Mouse (Mus musculus): ENCODE data around the gene Ccnjl.

Ccnjl gene

DNA sequence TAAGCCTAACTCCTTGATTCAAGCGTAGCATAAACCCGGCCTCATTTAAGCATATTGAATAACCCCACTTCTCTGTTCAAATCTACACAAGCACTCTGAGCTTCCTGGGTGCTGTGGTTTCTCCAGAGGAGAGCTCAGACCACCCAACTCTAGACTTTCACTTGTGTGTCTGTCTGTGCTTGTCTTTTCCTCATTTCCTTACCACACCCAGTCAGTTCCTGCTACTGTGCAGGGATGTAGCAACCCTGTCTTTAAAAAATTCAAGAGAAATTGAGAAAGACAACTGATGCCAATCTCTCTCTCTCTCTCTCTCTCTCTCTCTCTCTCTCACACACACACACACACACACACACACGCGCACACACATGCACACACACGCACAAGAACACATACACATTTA is 18.7 kb upstream of the Ccnjl start:
- no peak for TF ChIP-seq GATA4 (IDR thresholded peaks at IDR 0.05; ENCODE audit: insufficient replicate concordance, low read length)

DNA sequence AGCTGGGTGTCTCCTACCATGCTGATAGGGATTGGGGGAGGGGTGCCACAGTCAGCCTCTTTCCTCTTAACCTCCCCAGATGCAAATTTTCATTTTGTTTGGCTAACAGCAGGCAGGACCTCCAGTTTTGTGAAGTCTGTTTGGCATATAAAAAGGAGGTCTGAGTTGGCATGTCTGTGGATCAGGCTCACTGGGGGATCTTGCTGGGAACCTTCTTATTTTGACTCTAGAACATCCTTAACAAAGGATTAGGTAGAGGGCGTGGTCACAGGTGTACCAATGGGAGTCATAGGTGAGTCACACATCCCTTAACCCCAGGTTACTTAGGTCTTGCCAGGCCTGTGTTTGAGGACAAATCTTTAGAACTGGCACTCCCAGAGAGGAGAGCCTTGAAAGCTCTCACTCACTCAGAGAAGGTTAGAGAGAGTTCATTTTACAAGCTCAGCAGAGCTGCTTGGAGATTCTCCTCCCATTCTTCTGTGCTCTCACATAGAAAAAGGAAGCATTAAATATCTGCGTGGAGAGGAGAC is 15.9 kb upstream of the Ccnjl start:
- no peak for TF ChIP-seq GATA4 (IDR thresholded peaks at IDR 0.05; ENCODE audit: insufficient replicate concordance, low read length)

DNA sequence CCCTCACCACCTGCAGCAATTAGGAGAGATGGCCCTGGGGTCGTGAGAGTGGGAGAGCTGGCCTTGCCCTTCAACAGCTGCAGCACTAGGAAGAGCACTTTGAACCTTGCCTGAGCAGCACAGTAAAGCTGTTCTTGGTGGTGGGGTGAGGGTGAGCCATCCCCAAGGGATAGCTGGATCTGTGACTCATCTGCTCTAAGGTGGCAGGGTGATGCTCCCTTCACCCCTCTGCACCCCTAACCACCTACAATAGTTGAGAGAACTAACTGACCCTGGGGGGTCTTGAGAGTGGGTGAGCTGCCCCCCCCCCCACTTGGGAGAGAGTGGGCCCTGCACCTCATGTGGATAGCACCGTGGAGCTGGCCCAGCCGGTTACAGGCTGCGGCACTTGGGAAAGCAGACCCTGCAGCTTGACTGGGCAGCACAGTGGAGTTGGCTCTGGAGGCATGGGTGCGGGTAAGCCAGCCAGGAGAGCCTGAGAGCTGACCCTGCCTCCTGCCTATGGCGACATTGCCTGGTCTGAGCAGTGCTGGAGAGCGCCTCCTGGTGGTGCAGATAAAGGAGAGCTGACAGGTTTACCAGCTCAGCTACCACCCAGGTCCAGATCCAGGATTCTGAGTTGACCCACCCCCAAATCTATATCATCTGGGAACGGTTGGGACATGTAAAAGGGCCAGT is 12.1 kb upstream of the Ccnjl start:
- no peak for TF ChIP-seq GATA4 (IDR thresholded peaks at IDR 0.05; ENCODE audit: insufficient replicate concordance, low read length)

DNA sequence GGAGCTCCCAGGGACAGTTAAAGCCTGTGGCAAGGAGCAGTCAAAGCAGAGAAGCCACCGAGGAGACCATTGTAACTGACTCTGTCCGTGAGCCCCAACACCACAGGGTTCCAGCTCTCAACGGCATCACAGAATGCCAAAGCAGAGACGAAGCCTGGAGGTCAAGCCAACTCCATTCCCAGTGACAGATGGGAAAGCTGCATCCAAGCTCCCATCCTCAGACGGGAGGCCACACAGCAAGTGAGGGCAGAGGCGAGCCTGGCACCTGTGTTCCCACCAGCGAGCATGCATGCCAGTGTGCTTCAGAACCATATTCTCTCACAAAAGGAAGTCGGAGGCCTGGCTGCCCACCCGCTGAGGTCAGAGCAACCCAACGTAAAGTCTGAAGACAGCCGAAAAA is 10.9 kb upstream of the Ccnjl start:
- TF ChIP-seq GATA4 (IDR thresholded peaks at IDR 0.05; ENCODE audit: insufficient replicate concordance, low read length): no peak

GRCm38 (mm10) chr11:43518086-43518485 is 10.5 kb upstream of the Ccnjl start:
- no peak for TF ChIP-seq GATA4 (IDR thresholded peaks at IDR 0.05; ENCODE audit: insufficient replicate concordance, low read length)

DNA sequence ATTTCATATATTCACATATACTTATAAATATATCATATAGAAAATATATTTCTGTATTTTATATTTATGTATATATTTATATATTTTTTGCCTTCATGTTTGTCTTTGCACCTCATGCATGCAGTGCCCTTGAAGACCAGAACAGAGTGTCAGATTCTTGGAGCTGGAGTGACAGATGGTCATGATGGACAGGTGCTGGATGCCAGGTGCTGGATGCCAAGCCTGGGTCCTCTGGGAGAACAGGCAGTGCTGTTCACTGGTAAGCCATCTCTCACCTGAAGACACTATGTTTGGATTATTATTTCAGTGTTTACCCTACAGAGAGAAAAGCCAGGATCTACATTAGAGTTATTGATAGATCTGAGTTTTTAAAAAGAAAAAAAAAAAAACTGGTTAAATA is 9.8 kb upstream of the Ccnjl start:
- TF ChIP-seq GATA4 (IDR thresholded peaks at IDR 0.05; ENCODE audit: insufficient replicate concordance, low read length): no peak

- TF ChIP-seq GATA4 (IDR thresholded peaks at IDR 0.05; ENCODE audit: insufficient replicate concordance, low read length): no peak
Measured at GRCm38 (mm10) chr11:43520521-43520920, 8.1 kb upstream of the Ccnjl start.

- TF ChIP-seq GATA4 (IDR thresholded peaks at IDR 0.05; ENCODE audit: insufficient replicate concordance, low read length): no peak
Measured at GRCm38 (mm10) chr11:43528078-43528682, 404 bp upstream of the Ccnjl start.

GRCm38 (mm10) chr11:43530043-43530442 is 1.5 kb downstream of the Ccnjl start:
- TF ChIP-seq GATA4 (IDR thresholded peaks at IDR 0.05; ENCODE audit: insufficient replicate concordance, low read length): no peak

- no peak for TF ChIP-seq GATA4 (IDR thresholded peaks at IDR 0.05; ENCODE audit: insufficient replicate concordance, low read length)
Measured at GRCm38 (mm10) chr11:43531619-43532018, 3.0 kb downstream of the Ccnjl start.

DNA sequence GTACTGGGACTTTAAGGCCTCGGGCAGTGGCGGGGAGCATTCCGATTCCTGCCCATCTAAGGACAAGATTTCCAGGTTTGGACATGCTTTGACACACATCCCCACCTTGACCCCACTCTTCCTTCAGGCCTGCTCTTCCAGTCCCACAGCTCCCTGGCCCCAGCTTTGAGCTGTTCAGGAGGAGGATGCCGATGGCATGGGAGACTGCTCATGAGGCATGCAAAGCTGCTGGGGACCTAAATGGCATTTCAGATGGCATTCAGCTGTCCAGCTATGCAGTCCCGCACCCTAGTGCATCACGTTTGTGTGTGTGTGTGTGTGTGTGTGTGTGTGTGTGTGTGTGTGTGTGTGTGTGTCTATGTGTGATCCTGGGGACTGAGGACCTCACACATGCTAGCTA is 8.5 kb downstream of the Ccnjl start:
- TF ChIP-seq GATA4 (IDR thresholded peaks at IDR 0.05; ENCODE audit: insufficient replicate concordance, low read length): no peak

DNA sequence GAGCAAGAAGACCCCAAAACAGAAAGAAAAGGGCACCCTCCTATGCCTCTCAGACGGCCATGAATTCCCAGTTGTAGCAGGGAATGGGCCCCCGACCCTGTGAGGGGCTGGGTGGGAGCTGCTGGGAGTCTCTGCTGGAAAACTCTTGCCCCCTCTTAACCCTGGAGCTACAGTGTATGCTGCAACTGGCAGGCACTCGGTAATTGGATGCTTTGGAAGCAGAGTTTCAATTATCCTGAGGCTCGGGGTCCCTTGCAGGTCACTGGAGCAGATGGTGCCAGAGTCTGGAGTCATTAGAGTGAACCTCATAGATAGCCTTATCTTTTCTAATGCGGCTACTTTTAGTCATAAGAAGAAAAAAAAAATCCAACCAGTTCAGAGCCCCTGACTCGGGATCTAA is 11.3 kb downstream of the Ccnjl start:
- TF ChIP-seq GATA4 (IDR thresholded peaks at IDR 0.05; ENCODE audit: insufficient replicate concordance, low read length): no peak

DNA sequence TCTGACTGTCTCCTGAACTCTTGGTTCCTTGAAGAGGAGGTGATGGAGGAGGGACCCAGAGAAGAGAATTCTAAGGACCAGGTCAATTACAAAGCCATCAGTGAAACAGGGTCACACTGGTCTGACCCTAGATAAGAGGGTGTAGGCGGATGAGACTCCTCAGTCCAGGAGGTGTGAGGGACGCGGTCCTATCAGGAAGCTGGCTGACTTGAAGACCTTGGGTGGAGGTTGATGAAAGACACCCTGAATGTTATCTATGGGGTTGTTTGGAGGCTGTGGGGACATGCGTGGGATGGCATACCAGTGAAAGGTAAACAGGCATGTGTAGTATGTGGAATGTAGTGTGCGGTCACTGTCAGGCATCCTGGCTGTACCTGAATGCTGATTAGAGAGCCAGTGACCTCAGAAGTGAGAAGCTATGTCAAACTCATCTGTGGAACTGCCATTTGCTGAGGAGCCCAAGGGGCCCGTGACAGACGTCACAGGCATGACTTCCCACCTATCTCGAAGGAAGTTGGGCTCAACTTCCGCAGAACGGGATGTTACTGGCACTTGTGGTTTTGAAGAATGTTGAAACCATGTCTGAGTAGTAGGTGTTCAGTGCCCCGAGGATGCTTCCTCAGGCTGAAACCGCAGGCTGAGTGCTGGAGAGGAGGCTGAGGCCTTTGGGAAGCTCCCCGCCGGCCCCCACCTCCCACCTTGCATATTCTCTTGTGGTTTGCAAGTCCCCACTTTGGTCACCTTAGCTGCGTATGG is 15.3 kb downstream of the Ccnjl start:
- no peak for TF ChIP-seq GATA4 (IDR thresholded peaks at IDR 0.05; ENCODE audit: insufficient replicate concordance, low read length)

GRCm38 (mm10) chr11:43544819-43545218 is 16.2 kb downstream of the Ccnjl start:
- TF ChIP-seq GATA4 (IDR thresholded peaks at IDR 0.05; ENCODE audit: insufficient replicate concordance, low read length): no peak

- no peak for TF ChIP-seq GATA4 (IDR thresholded peaks at IDR 0.05; ENCODE audit: insufficient replicate concordance, low read length)
Measured at GRCm38 (mm10) chr11:43545873-43546475, 17.4 kb downstream of the Ccnjl start.

GRCm38 (mm10) chr11:43546678-43547077 is 18.1 kb downstream of the Ccnjl start:
- TF ChIP-seq GATA4 (IDR thresholded peaks at IDR 0.05; ENCODE audit: insufficient replicate concordance, low read length): no peak

All from liver, adult (tissue).